Mouse (Mus musculus) bone marrow macrophage, adult 2 months (primary cell): ENCODE results near the gene Lpcat3.

Experiments
- CTCF ChIP-seq: IDR thresholded peaks from 2 replicates; pipeline ENCODE4 v1.5.1; 2012; ENCODE audit warnings: low read depth, mild to moderate bottlenecking, low read length, moderate library complexity
- POLR2A ChIP-seq: IDR thresholded peaks from 2 replicates; pipeline ENCODE4 v1.6.1; 2012; ENCODE audit warnings: mild to moderate bottlenecking, low read depth, low read length, borderline replicate concordance

DNA sequence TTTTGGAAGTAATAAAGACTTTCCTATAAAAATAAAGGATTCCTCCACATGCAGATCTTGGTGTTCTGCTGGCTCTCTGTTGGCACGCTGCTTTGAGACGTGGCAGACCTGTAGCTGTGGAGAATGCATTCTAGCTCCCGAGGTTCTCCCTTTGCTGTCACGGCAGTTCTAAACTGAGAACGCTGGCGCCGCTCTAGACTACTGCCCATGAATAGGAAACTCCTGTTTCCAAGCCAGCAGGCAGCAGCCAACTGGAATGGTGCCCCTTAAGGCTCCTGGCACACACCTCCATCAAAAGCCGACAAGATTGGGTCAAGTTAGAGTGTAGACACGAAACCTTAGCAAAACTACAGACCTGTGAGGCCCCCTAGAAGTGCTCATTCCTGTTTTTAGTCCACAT lies 10.8 kb downstream of the Lpcat3 start:
- TF ChIP-seq CTCF, result no peak
- no peak for TF ChIP-seq POLR2A
